Mouse (Mus musculus) MEL (cell line): ENCODE data around the gene Wwc1.

Experiments
- CTCF ChIP-seq, 3 experiments: IDR thresholded peaks in 2 of 3; conservative IDR thresholded peaks in 1 of 3; 2 replicates each; pipeline ENCODE4 v1.5.1; 2011 to 2012; ENCODE audit warnings: low read length in 3 of 3, low read depth in 2 of 3, mild to moderate bottlenecking in 2 of 3, improper control_type of control experiment in 1 of 3, inconsistent platforms in 1 of 3, mixed read lengths in 1 of 3, moderate library complexity in 1 of 3; ENCODE audit not compliant: control insufficient read depth in 1 of 3, insufficient read depth in 1 of 3, poor library complexity in 1 of 3, severe bottlenecking in 1 of 3
- HCFC1 ChIP-seq: IDR thresholded peaks from 2 replicates; pipeline ENCODE4 v1.6.1; 2012; ENCODE audit warnings: low read depth, mild to moderate bottlenecking, inconsistent platforms, low read length, improper control_type of control experiment, moderate library complexity
- POLR2A ChIP-seq, 2 experiments: IDR thresholded peaks; 2 replicates each; pipeline ENCODE4 v1.6.1; 2011 to 2012; ENCODE audit warnings: low read length in 2 of 2, mild to moderate bottlenecking in 2 of 2, control low read depth in 1 of 2, improper control_type of control experiment in 1 of 2, low read depth in 1 of 2, moderate library complexity in 1 of 2; ENCODE audit not compliant: control insufficient read depth in 1 of 2, insufficient read depth in 1 of 2, poor library complexity in 1 of 2
- POLR2AphosphoS2 ChIP-seq: IDR thresholded peaks from 2 replicates; pipeline ENCODE4 v1.6.1; 2011; ENCODE audit warnings: low read length, improper control_type of control experiment
- USF1 ChIP-seq: IDR thresholded peaks from 2 replicates; pipeline ENCODE4 v1.6.1; 2014; ENCODE audit warnings: low read depth, mild to moderate bottlenecking, inconsistent platforms, low read length, improper control_type of control experiment, moderate library complexity

- TF ChIP-seq POLR2AphosphoS2, result no peak
- TF ChIP-seq CTCF (IDR thresholded peaks at IDR 0.05 in 2 of 3, conservative IDR thresholded peaks at IDR 0.05 in 1 of 3; ENCODE audit: control insufficient read depth in 1 of 3, insufficient read depth in 1 of 3, low read depth in 2 of 3, low read length in 3 of 3, poor library complexity in 1 of 3, severe bottlenecking in 1 of 3), result no peak
- no peak for TF ChIP-seq HCFC1
- no peak for TF ChIP-seq USF1
- TF ChIP-seq POLR2A (IDR thresholded peaks at IDR 0.05; ENCODE audit: control insufficient read depth in 1 of 2, insufficient read depth in 1 of 2, low read depth in 1 of 2, low read length in 2 of 2, poor library complexity in 1 of 2), result no peak
Observed at GRCm38 (mm10) chr11:35977796-35978195, 2.5 kb downstream of the Wwc1 start.
